Mouse (Mus musculus) adrenal gland, adult 18-20 months (tissue): Measurements from ENCODE around the gene Ly6g6c. TPM values are rescaled to one million over a fixed set of nuclear protein-coding genes. Genes with fewer than 3 reads are reported as not detected.

ENCODE experiments used
- DNase-seq, 2 experiments: peaks; one replicate each; pipeline ENCODE4 v3.0.0; 2021 to 2022; ENCODE audit warnings: low spot score in 2 of 2
- total RNA-seq, 2 experiments: library from RNA; stranded (reverse); gene quantifications; 1 replicate in 1 of 2; 2 replicates in 1 of 2; pipeline ENCODE4 v1.2.3; 2021

The Ly6g6c gene
- total RNA-seq, 2 experiments from 2014 or later, result not detected

DNA sequence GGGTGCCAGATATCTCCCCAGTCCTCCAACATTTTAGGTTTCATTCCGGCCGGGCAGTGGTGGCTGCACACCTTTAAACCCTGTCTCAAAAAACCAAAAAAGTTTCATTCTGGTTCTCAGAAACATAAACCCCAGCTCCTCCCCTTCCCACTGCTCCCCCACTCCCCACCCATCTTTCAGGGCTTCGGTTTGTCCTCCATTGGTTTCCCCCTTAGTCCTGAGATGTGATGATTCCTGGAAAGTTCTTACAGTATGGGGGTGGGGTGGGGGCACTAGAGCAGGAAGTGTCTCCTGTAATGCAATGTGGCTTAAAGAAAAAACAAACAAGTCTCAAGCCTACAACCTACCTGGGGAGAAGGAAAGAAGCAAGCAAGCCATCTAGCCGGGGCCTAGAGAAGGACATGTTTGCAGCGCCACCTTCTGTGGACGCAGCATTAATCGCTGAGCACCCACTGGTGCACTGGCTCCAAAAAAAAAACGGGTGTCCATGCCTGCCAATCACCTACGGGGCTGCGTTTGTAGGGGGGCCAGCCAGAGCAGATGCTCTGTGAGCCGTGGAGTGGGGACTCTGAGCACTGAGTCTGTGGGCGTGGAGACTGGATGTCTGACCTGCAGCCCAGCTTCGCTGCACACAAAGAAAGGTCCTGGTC is 40.7 kb downstream of the Ly6g6c start:
- DNase-seq, result no peak

DNA sequence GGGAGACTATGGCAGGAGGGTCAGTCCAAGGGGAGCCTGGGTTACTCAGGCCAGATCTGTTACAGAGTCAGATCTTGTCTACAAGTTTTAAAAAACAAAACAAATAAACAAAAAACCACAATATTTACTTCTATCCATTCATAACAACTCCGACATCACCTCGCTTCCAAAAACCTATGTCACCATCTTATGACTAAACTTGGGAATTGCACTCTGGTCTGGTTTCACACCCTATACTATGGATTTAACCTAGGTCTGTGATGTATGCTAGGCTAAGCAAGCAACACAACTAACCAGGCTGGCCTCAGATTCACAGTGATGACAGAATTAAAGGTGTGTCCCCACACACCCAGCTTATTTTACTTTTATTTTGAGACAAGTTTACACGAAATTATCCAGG is 41.3 kb downstream of the Ly6g6c start:
- DNase-seq, result no peak

DNA sequence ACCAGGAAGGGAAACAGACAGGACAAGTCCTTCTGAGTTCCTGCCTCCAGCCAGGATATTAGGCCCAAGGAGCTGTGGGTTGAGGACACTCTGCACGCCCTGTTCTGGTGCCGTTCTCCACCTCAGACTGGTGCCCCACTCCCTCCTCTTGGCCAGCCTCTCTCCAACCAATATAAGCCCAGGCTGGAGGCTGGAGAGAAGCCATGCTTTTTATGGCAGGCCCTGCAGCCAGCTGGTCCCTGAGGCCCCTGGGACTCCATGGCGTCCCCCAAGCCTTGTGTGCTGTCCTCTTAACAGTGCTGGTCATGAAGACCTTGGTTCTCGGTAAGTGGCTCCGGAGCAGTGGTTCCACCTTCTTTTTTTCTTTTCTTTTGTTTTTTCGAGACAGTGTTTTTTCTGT is 42.9 kb downstream of the Ly6g6c start, which contains the start of gene Ly6g5c:
Gene Ly6g5c (plus strand): TSS at position 183 of the 400 bp plus-strand sequence.
- DNase-seq, result no peak

DNA sequence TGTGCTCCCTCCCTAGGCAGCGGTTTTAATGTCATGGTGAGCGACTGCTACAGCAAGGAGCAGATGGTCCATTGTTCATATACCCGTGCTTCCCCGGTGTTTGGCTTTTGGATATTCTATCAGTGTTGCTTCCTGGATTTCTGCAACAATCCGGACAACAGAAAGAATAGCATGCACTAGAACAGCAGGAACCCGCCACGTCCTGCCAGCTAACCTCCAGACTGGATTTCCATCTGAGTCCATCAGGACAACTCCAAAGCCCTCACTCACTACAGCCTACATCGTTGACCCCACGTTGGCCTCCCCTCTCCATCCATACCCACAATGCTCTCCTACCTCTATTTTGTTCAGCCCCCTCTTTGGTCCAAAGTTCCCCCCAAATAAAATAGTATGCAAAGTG is 46.6 kb downstream of the Ly6g6c start:
- DNase-seq, result no peak

DNA sequence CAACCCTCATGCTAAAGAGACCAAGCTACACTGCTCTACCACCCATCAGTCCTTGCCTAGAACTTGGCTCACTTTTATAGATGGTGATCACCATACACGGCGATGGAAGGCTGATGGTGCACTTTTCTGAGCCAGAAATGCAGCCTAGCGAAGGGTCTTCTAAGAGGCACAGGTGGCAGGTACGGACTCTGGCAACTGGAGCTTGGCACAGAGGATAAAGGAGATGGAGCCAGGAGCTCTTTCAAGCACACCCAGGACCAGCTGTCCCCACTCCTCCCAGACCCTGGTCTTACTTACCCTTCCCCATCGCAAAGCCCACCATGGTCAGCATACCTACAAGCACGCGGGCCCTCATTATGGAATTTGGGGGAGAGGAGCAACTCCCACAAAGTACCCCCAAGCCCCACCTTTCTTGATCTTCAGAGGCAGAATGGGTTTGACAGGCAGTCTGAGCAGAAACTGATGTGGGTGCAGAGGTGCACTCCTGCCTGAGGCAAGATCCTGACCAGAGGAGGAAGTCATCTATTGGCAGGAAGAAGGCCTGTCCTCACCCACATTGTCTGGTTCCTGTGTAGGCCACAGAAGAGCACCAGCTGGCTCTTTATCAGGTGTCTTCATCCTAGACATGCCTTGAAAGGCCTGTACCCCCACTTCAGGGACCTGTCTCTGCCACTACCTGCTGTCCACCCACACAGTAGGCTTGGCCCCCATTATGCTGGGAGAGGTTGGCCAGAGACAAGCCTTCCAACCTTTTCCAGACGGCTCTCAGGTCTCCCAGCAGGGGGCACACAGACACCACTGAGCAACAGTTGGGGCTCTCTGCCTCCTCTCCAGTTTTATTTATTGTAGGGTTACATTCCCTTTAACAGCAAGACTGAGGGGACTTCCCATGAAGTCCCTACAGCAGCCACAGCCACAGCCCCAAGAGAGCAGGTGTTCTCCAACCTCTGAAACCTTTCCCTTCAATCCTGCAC is 50.1 kb downstream of the Ly6g6c start, which contains the start of gene Ly6g5b:
Gene Ly6g5b (minus strand): TSS at position 383 of the 974 bp plus-strand sequence.
- DNase-seq, result no peak

Other genes with a start within 250 kb of the Ly6g6c start
- gene Stk19, start 228.4 kb upstream of the Ly6g6c start, total RNA-seq, result 10 to 100 TPM; 54.2 to 62.5 TPM
- 10 to 100 TPM; 75.5 to 82.1 TPM for gene Dxo, start 228.4 kb upstream of the Ly6g6c start, total RNA-seq
- gene Skiv2l, start 215.2 kb upstream of the Ly6g6c start, total RNA-seq, result 10 to 100 TPM; 60.8 to 65.9 TPM
- 10 to 100 TPM; 46.1 to 54.5 TPM for gene Nelfe, start 215.0 kb upstream of the Ly6g6c start, total RNA-seq
- 10 to 100 TPM; 14.6 to 38.9 TPM for gene Cfb, start 202.9 kb upstream of the Ly6g6c start, total RNA-seq
- 10 to 100 TPM in 1 of 2 experiments, 1 to 10 TPM in 1; 9.9 to 12.4 TPM for gene Zbtb12, start 185.9 kb upstream of the Ly6g6c start, total RNA-seq
- under 1 TPM in 1 of 2 experiments, not detected in 1; 0.19 TPM for gene Gm20547, start 183.3 kb upstream of the Ly6g6c start, total RNA-seq
- 10 to 100 TPM; 88.3 to 89.2 TPM for gene C2, start 167.1 kb upstream of the Ly6g6c start, total RNA-seq
- gene Ehmt2, start 166.9 kb upstream of the Ly6g6c start, total RNA-seq, result 100 to 1,000 TPM; 101 to 144 TPM
- under 1 TPM; 0.30 to 0.51 TPM for gene Slc44a4, start 150.9 kb upstream of the Ly6g6c start, total RNA-seq
- 10 to 100 TPM; 22.5 to 24.3 TPM for gene Neu1, start 134.1 kb upstream of the Ly6g6c start, total RNA-seq
- gene Hspa1b, start 106.2 kb upstream of the Ly6g6c start, total RNA-seq, result 100 to 1,000 TPM; 635 to 643 TPM
- under 1 TPM in 1 of 2 experiments, not detected in 1; 0.60 TPM for gene Gm20481, start 95.5 kb upstream of the Ly6g6c start, total RNA-seq
- gene Hspa1a, start 93.2 kb upstream of the Ly6g6c start, total RNA-seq, result 100 to 1,000 TPM; 195 to 256 TPM
- under 1 TPM; 0.30 to 0.58 TPM for gene Hspa1l, start 92.7 kb upstream of the Ly6g6c start, total RNA-seq
- gene Lsm2, start 83.5 kb upstream of the Ly6g6c start, total RNA-seq, result 10 to 100 TPM; 31.9 to 34.5 TPM
- gene Vars, start 64.4 kb upstream of the Ly6g6c start, total RNA-seq, result 10 to 100 TPM; 49.8 to 64.8 TPM
- gene Vwa7, start 48.8 kb upstream of the Ly6g6c start, total RNA-seq, result under 1 TPM; 0.50 to 0.61 TPM
- under 1 TPM in 1 of 2 experiments, not detected in 1; 0.51 TPM for gene Sapcd1, start 37.4 kb upstream of the Ly6g6c start, total RNA-seq
- 1 to 10 TPM; 1.1 to 1.3 TPM for gene Msh5, start 18.6 kb upstream of the Ly6g6c start, total RNA-seq
- gene Clic1, start 15.4 kb upstream of the Ly6g6c start, total RNA-seq, result 10 to 100 TPM; 71.9 to 92.9 TPM
- gene Ddah2, start 6.4 kb upstream of the Ly6g6c start, total RNA-seq, result 10 to 100 TPM in 1 of 2 experiments, 1 to 10 TPM in 1; 9.1 to 17.0 TPM
- gene Mpig6b, start 796 bp downstream of the Ly6g6c start, total RNA-seq, result under 1 TPM; 0.13 to 0.22 TPM
- gene Ly6g6e, start 11.5 kb downstream of the Ly6g6c start, total RNA-seq, result not detected
- not detected for gene Ly6g6d, start 12.7 kb downstream of the Ly6g6c start, total RNA-seq
- not detected for gene Ly6g6f, start 20.2 kb downstream of the Ly6g6c start, total RNA-seq
- gene Abhd16a, start 23.9 kb downstream of the Ly6g6c start, total RNA-seq, result 10 to 100 TPM; 75.0 to 88.2 TPM
- gene Ly6g5c, start 42.9 kb downstream of the Ly6g6c start, total RNA-seq, result not detected
- gene Ly6g5b, start 50.0 kb downstream of the Ly6g6c start, total RNA-seq, result under 1 TPM; 0.33 to 0.67 TPM
- gene Gpank1, start 56.1 kb downstream of the Ly6g6c start, total RNA-seq, result 10 to 100 TPM; 14.8 to 16.2 TPM
- 100 to 1,000 TPM; 192 to 217 TPM for gene Csnk2b, start 56.7 kb downstream of the Ly6g6c start, total RNA-seq
- 10 to 100 TPM; 28.8 to 34.6 TPM for gene D17H6S53E, start 61.0 kb downstream of the Ly6g6c start, total RNA-seq
- not detected for gene Apom, start 66.7 kb downstream of the Ly6g6c start, total RNA-seq
- 100 to 1,000 TPM; 307 to 394 TPM for gene Bag6, start 69.8 kb downstream of the Ly6g6c start, total RNA-seq
- gene Prrc2a, start 99.5 kb downstream of the Ly6g6c start, total RNA-seq, result 100 to 1,000 TPM; 214 to 251 TPM
- gene Aif1, start 110.7 kb downstream of the Ly6g6c start, total RNA-seq, result 10 to 100 TPM in 1 of 2 experiments, 1 to 10 TPM in 1; 6.1 to 11.2 TPM
- 1 to 10 TPM; 3.5 to 4.1 TPM for gene Lst1, start 123.1 kb downstream of the Ly6g6c start, total RNA-seq
- gene Ltb, start 129.1 kb downstream of the Ly6g6c start, total RNA-seq, result 1 to 10 TPM; 2.0 to 6.5 TPM
- gene Tnf, start 136.6 kb downstream of the Ly6g6c start, total RNA-seq, result under 1 TPM; 0.36 to 0.83 TPM
- not detected for gene Lta, start 140.0 kb downstream of the Ly6g6c start, total RNA-seq
- not detected for gene Gm16181, start 155.4 kb downstream of the Ly6g6c start, total RNA-seq
- 1 to 10 TPM; 4.7 to 5.3 TPM for gene Atp6v1g2, start 168.3 kb downstream of the Ly6g6c start, total RNA-seq
- gene Nfkbil1, start 170.4 kb downstream of the Ly6g6c start, total RNA-seq, result 10 to 100 TPM; 12.4 to 15.3 TPM
- gene Ddx39b, start 176.4 kb downstream of the Ly6g6c start, total RNA-seq, result 100 to 1,000 TPM; 195 to 213 TPM
- 100 to 1,000 TPM; 219 to 653 TPM for gene H2-D1, start 197.3 kb downstream of the Ly6g6c start, total RNA-seq